Mouse (Mus musculus): Measurements from ENCODE around the gene Umps. TPM values are rescaled to one million over a fixed set of nuclear protein-coding genes. Genes with fewer than 3 reads are reported as not detected.

The Umps gene
- total RNA-seq, 2 experiments from 2014 or later = 15.1 to 16.6 TPM

- DNase-seq (ENCODE audit: low spot score in 2 of 2) = no peak
Observed at GRCm38 (mm10) chr16:33933411-33933810, 33.4 kb downstream of the Umps start.

DNA sequence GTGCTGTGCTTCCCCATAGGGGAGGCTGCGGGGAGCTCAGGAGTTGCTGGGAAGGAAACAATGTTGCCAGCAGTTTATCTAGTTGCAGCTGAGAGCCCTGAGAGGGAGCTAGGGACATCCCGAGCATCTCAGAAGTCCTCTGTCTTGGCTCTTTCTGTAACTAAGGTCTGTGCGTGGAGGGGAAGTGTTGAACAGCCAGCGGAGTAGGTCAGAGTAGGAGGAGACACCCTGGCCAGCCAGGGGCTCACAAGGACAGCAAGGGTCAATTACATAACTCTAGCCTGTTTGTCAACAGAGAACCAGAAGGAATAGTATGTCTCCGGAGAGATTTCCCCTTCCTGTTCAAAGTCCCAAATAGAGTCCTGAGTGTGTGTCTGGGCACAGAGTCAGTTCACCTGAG is 34.7 kb downstream of the Umps start:
- DNase-seq (ENCODE audit: low spot score in 2 of 2) = no peak

DNA sequence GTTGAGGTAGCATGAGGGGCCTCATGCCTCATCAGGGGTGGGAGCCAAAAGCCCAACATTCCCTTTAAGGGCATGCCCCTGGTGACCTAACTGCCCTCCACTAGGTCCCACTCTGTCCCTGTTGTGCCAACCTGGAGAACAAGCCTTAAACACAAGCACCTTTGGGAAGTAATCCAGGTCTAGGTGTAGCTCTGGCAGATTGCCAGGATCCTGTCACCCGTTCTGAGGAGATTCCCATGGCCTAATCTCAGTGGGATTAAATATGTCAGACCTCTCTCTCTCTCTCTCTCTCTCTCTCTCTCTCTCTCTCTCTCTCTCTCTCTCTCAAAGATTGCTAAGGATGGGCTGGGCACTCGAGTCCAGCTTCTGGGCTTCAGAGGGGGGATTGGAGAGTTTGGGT is 35.2 kb downstream of the Umps start:
- DNase-seq (ENCODE audit: low spot score in 2 of 2) = no peak

DNA sequence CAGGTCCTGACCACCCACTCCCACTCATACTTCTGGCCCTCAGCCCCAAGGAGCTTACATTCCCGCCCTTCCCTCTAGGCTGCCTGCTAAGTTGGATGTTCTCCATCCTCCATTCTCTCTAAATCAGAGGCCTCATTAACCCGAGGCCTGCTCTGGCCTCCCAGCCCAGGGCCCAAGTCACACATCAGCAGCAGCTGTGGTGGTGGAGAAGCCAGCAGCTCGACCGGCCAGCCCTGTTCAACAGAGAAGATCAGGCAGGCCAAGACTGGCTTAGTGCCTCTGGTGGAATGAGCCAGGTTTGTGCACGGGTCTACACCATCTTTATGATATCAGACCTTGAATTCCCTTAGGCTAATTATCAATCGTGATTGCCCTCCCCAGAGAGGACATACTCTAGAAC is 36.1 kb downstream of the Umps start:
- no peak for DNase-seq (ENCODE audit: low spot score in 2 of 2)

DNA sequence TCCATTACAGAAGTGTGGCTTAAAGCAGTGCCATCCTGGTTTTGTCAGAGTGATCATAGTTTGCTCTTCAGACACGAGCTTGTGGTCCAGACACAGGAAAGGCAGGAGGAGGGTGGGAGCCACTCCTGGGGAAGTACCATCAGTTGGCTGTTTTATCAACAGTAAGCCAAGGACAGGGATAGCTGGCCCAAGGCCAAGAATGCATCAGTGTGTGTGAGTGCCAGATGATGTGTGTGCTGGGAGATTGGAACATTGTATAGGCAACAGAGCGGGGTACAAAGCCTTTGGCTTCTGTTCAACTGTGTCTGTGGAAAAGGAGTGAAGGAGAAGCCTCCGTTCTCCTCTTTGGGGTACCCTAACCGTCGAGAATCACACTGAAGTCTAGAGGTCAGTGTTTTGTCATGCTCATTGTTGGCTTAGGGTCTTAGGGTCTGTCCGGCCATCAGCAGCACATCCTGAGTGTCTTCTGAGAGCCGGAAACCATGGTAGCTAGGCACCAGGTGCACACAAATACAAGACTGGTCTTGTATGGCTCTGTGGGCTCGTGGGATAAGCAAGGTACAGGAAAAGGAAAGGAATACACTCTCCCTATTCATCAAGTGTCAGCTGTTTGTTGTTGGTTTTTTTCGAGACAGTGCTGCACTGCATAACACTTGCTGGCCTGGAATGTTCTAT is 37.9 kb downstream of the Umps start:
- DNase-seq (ENCODE audit: low spot score in 2 of 2) = no peak

DNA sequence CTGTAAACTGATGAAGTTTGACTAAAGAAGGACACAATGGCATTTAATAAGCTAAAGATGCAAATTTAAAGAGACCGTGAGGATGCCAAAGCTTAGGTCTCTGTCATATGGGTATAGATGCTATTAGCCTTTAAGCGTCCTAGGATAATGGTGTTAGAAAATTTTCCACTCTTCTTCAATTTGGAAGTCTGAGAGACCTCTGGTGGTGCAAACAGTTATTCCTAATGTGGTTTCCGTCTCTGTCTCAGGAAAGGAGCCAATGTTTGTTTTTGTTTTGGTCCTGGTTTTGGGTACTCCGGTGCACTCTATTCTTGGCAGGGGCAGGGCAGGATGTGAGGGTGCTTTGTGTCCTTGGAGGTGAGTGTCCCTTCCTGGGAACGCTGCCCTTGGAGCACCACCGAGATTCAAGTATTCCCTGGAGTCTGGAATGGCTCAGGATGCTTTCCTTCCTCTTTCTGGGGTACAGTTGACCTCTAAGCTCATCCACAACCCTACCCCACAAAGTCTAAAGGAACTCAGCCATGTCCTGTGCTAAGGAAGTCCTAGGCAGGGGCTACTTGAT is 39.5 kb downstream of the Umps start:
- DNase-seq (ENCODE audit: low spot score in 2 of 2) = no peak

GRCm38 (mm10) chr16:33923758-33924157 is 43.1 kb downstream of the Umps start:
- no peak for DNase-seq (ENCODE audit: low spot score in 2 of 2)

DNA sequence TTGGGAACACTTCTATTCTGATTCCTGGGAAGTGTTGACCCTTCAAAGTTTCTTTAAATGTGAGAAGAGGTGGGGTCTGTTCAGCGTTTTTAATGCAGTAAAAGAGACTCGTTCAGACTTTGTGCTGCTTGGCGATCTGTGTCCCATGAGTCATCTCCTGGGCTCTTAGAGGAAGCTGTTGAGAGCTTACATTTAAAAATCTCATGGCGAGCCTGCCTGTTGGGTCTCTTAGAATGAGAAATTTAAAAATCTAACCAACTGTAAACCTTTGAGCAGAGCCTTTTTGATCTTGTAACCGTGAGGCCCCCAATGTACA is 43.9 kb downstream of the Umps start:
- DNase-seq (ENCODE audit: low spot score in 2 of 2) = no peak

GRCm38 (mm10) chr16:33922111-33923000 is 44.5 kb downstream of the Umps start:
- DNase-seq (ENCODE audit: low spot score in 2 of 2) = peak in 1 of 2 experiments; percentile 37

- DNase-seq (ENCODE audit: low spot score in 2 of 2) = no peak
Observed at GRCm38 (mm10) chr16:33921514-33921913, 45.3 kb downstream of the Umps start.

GRCm38 (mm10) chr16:33917926-33918325 is 48.9 kb downstream of the Umps start:
- DNase-seq (ENCODE audit: low spot score in 2 of 2) = no peak

DNA sequence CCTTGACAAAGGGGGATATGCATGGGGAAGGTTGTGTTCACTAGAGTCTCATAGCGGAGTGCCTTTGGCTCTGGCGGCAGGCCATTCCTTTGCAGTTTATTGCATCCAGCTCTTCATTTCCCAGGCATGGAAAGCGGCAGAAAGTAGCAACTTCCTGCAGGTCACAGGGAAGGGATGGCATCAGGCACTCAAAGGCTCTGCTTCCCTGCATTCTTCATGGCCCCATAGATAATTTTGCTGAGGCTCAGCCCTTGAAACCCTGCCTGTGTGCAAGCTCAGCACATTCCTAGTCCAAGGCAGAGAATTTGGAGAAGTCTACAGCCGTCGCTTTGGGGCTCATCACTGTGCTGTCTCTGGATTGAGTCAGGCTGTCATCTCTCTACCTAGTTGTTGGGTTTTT is 49.4 kb downstream of the Umps start:
- no peak for DNase-seq (ENCODE audit: low spot score in 2 of 2)

- DNase-seq (ENCODE audit: low spot score in 2 of 2) = peak in 1 of 2 experiments; percentile 49
Observed at GRCm38 (mm10) chr16:33916473-33917251, 50.2 kb downstream of the Umps start.

GRCm38 (mm10) chr16:33914997-33915396 is 51.8 kb downstream of the Umps start:
- no peak for DNase-seq (ENCODE audit: low spot score in 2 of 2)

DNA sequence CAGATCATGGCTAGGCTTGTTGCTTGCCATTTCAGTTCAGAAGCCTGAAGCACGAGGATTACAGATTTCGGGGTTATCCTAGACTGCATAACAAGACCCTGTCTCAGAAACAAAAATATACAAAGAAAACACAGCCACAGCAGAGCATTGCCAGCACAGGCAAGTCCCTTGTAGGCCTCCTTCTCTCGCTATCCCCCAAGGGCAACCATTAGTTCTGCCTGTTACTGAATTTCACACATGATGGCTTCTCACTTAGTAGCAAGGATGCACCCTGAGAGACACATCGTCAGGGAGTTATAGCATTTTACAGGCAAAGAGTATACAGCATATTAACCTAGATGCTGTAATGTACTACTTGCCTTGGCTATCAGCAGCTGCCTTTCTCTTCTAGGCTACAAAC is 58.6 kb downstream of the Umps start:
- no peak for DNase-seq (ENCODE audit: low spot score in 2 of 2)

Other genes with a start within 250 kb of the Umps start
- gene Muc13, start 173.0 kb downstream of the Umps start, total RNA-seq (2021) = not detected
- 10 to 100 TPM; 35.0 to 36.5 TPM for gene Itgb5, start 137.4 kb downstream of the Umps start, total RNA-seq (2021)

Data from layer of hippocampus, postnatal 14 days (tissue).